11 mouse cellular contexts compared by ENCODE assay signal in the genomic region with DNA sequence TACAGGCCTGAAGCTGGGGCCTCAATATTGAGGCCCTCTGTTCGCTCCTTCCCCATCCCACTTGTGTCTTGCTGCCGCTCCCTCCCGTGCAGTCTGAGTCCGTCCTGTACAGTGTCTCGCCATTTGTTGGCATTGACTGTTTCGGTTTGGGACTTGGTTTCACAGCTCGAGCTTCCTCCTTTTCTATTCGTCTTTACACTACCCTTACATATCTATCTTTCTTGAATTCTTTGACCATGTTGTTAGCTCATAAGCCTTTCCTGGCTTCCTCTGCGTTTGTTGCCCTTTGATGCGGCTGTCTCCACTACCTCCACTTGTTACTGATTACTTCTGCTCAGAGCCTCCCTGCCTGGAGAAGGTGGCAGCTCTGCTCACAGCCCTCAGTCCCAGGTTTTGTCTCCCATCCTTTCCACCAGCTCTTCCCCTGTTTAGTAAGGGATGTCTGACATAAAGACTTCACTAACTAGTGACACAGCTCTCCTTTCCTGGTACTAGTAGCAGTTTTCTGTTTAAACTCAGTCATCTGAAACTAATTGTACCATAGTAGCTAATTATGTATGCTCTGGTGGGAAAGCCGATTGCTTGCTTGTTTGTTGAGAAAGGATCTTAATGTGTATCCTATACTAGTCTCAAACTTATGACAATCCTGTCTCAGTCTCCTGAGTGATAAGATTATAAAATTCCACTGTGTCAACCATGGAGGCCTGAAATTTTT. TPM values are rescaled to one million over a fixed set of nuclear protein-coding genes. Genes with fewer than 3 reads are reported as not detected.
DNase-seq lines count a peak whose midpoint lies in the region; ATAC-seq and TF ChIP-seq lines count a peak whose summit lies in the region.
"Had no signal": no experiment of that assay in that cellular context is flagged by ENCODE, and none has a peak within 500 bp of the region (broad histone marks: within the 10 kb centered on the region; RNA-seq: fewer than 3 reads in every experiment).

No protein-coding gene starts in this region.

- TF ChIP-seq CTCF in layer of hippocampus, adult 2 months (conservative IDR thresholded peaks at IDR 0.05) = no peak
- TF ChIP-seq CTCF in brain, embryonic 14.5 days (IDR thresholded peaks at IDR 0.05; ENCODE audit: borderline replicate concordance, extremely low read depth, insufficient read depth, insufficient read length) = no peak

- peak overlapping the region; percentile 49 for H3K9ac ChIP-seq in midbrain, embryonic 13.5 days (replicated peaks)
- H3K9ac ChIP-seq in heart, embryonic 11.5 days (ENCODE audit: low read depth, low read length) = no peak overlapping the region
- H3K9ac ChIP-seq: stomach, embryonic 15.5 days had no signal

- 72% methylated on average over 11 of the region's 11 CpGs for WGBS in midbrain, embryonic 13.5 days
- WGBS in heart, embryonic 11.5 days (ENCODE audit: insufficient replicate concordance) = 79% methylated on average over 11 of the region's 11 CpGs

- peak overlapping the region; percentile 36 for H3K4me3 ChIP-seq in layer of hippocampus, adult 2 months
- 0 out of 2 replicates have a peak overlapping the region, but pooled peaks have one; percentile 2 for H3K4me3 ChIP-seq in midbrain, embryonic 13.5 days (replicated peaks)
- no peak overlapping the region for H3K4me3 ChIP-seq in heart, embryonic 11.5 days (ENCODE audit: low read depth, low read length)
- H3K4me3 ChIP-seq: stomach, embryonic 15.5 days had no signal

- no peak for TF ChIP-seq POLR2A in brain, embryonic 14.5 days (IDR thresholded peaks at IDR 0.05; ENCODE audit: borderline replicate concordance, extremely low read depth, insufficient read depth, insufficient read length, poor library complexity, severe bottlenecking)

- H3K4me2 ChIP-seq in midbrain, embryonic 13.5 days (replicated peaks) = peak overlapping the region; percentile 20; the same call in 1 of the 2 replicates
- no peak overlapping the region for H3K4me2 ChIP-seq in heart, embryonic 11.5 days
- H3K4me2 ChIP-seq: stomach, embryonic 15.5 days had no signal

- H3K36me3 ChIP-seq in midbrain, embryonic 13.5 days = peaks cover 29% of the 10 kb centered on the region
- H3K36me3 ChIP-seq in heart, embryonic 11.5 days (ENCODE audit: control insufficient read depth, insufficient read depth, low read length) = peaks cover 3% of the 10 kb centered on the region; the same call in 1 of the 2 replicates

- no peaks in the 10 kb centered on the region for H3K9me3 ChIP-seq in midbrain, embryonic 13.5 days
- H3K9me3 ChIP-seq in heart, embryonic 11.5 days (replicated peaks; ENCODE audit: control insufficient read depth, low read length) = no peaks in the 10 kb centered on the region
- H3K9me3 ChIP-seq: stomach, embryonic 15.5 days had no signal

- no peak for DNase-seq in layer of hippocampus, adult 2 months (ENCODE audit: low spot score in 2 of 2)
- no peak for DNase-seq in layer of hippocampus, adult 9-11 months
- peak; percentile 53 for DNase-seq in brain, embryonic 14.5 days (ENCODE audit: low read depth)
- DNase-seq in cerebellum, postnatal 36 days = peak; percentile 12 to 41
- no peak for DNase-seq in yolk sac, embryonic 10.5 days (ENCODE audit: low spot score)
- no peak for DNase-seq in spleen, postnatal 4 days (ENCODE audit: low spot score in 2 of 2)
- DNase-seq: adrenal gland, postnatal 10 days; lung, postnatal 10 days had no signal

- H3K4me1 ChIP-seq in midbrain, embryonic 13.5 days (replicated peaks) = peaks cover 26% of the 10 kb centered on the region
- H3K4me1 ChIP-seq in heart, embryonic 11.5 days (ENCODE audit: control insufficient read depth, insufficient read depth, low read length) = peaks cover 11% of the 10 kb centered on the region

- no peaks in the 10 kb centered on the region for H3K27me3 ChIP-seq in midbrain, embryonic 13.5 days
- no peaks in the 10 kb centered on the region for H3K27me3 ChIP-seq in heart, embryonic 11.5 days (ENCODE audit: control insufficient read depth, insufficient read depth, low read length)
- H3K27me3 ChIP-seq: stomach, embryonic 15.5 days had no signal

- ATAC-seq in midbrain, embryonic 13.5 days = no peak
- ATAC-seq in heart, embryonic 11.5 days (replicated peaks; ENCODE audit: insufficient number of reproducible peaks, low FRiP score, low TSS enrichment) = no peak

- H3K27ac ChIP-seq in layer of hippocampus, adult 2 months = peak overlapping the region; percentile 97; the same call in 1 of the 2 replicates
- H3K27ac ChIP-seq in midbrain, embryonic 13.5 days = no peak overlapping the region; the same call in 1 of the 2 replicates
- no peak overlapping the region for H3K27ac ChIP-seq in heart, embryonic 11.5 days (ENCODE audit: low read depth, low read length)
- H3K27ac ChIP-seq: stomach, embryonic 15.5 days had no signal

RNA-seq across cellular contexts. Expression of a gene that starts 3.0 kb away (rescaled TPM):
- total RNA-seq in layer of hippocampus, adult 2 months (2021) = 100 to 1,000 TPM; 103 to 115 TPM
- polyA plus RNA-seq in brain, embryonic 14.5 days (2012; rRNA removed) = 175 and 187 TPM in 2 replicates
- 246 and 262 TPM in 2 replicates for polyA plus RNA-seq in midbrain, embryonic 13.5 days (2015; fragmentation: Nextera tagmentation; extraction: Ambion mirVana)
- 220 and 240 TPM in 2 replicates for polyA plus RNA-seq in heart, embryonic 11.5 days (2014; fragmentation: Nextera tagmentation; extraction: Ambion mirVana)

Comparison
In these comparisons a context has a peak if more than half of its experiments do, and no peak if none do; other contexts are left out.
1. DNase-seq: peak in brain, embryonic 14.5 days (single experiment) and cerebellum, postnatal 36 days (2 of 2); none in layer of hippocampus, adult 2 months (0 of 2), layer of hippocampus, adult 9-11 months (single experiment), yolk sac, embryonic 10.5 days (single experiment) and spleen, postnatal 4 days (0 of 2).